ENCODE assay signal across 11 mouse cellular contexts in the genomic region with DNA sequence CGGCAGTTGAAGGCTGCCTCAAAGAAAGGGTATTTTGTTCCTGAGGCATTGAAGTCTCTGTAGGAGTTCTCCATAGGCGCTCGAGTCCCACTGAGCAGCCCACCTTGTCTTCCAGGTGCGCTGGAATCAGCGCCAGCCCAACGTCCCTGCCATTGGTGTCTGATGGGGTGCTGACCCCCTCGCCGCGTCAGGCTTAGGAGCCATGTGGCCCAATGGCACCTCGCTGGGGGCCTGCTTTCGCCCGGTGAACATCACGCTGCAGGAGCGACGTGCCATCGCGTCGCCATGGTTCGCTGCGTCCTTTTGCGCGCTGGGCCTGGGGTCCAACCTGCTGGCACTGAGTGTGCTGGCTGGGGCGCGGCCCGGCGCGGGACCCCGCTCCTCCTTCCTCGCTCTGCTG. TPM values are rescaled to one million over a fixed set of nuclear protein-coding genes. Genes with fewer than 3 reads are reported as not detected.
DNase-seq lines count a peak whose midpoint lies in the region; ATAC-seq and TF ChIP-seq lines count a peak whose summit lies in the region.
"Had no signal": no experiment of that assay in that cellular context is flagged by ENCODE, and none has a peak within 500 bp of the region (broad histone marks: within the 10 kb centered on the region; RNA-seq: fewer than 3 reads in every experiment).

No protein-coding gene starts in this region.

- 0 out of 2 replicates have a peak overlapping the region, but pooled peaks have one; percentile 8 for H3K4me2 ChIP-seq in hindbrain, embryonic 11.5 days (replicated peaks; ENCODE audit: low read depth, low read length)
- H3K4me2 ChIP-seq in hindbrain, embryonic 14.5 days (replicated peaks): no peak overlapping the region

- no peak overlapping the region for H3K9ac ChIP-seq in hindbrain, embryonic 11.5 days (ENCODE audit: low read depth, low read length)
- no peak overlapping the region; the same call in 1 of the 2 replicates for H3K9ac ChIP-seq in hindbrain, embryonic 14.5 days

- no peak overlapping the region for H3K4me3 ChIP-seq in hindbrain, embryonic 11.5 days (ENCODE audit: low read depth, low read length)
- no peak overlapping the region for H3K4me3 ChIP-seq in hindbrain, embryonic 14.5 days (replicated peaks; ENCODE audit: low read length)
- H3K4me3 ChIP-seq in E14TG2a.4 (replicated peaks; ENCODE audit: low read length): peak overlapping the region; percentile 76
- H3K4me3 ChIP-seq in embryonic facial prominence, embryonic 10.5 days: peak overlapping the region; percentile 45
- peak overlapping the region; percentile 32 for H3K4me3 ChIP-seq in limb, embryonic 10.5 days

- no peak for ATAC-seq in hindbrain, embryonic 11.5 days (ENCODE audit: low FRiP score)
- no peak for ATAC-seq in hindbrain, embryonic 14.5 days (ENCODE audit: low FRiP score)
- ATAC-seq in megakaryocyte, adult 5-6 weeks (ENCODE audit: poor library complexity, severe bottlenecking): no peak

- H3K27me3 ChIP-seq in hindbrain, embryonic 11.5 days (ENCODE audit: control insufficient read depth, insufficient read depth, low read length): peaks cover 17% of the 10 kb centered on the region
- H3K27me3 ChIP-seq in hindbrain, embryonic 14.5 days (ENCODE audit: control insufficient read depth, insufficient read depth, low read length): peaks cover 18% of the 10 kb centered on the region
- peaks cover 52% of the 10 kb centered on the region for H3K27me3 ChIP-seq in E14TG2a.4 (ENCODE audit: insufficient read depth, low read length)
- H3K27me3 ChIP-seq in embryonic facial prominence, embryonic 10.5 days (replicated peaks; ENCODE audit: low read depth, poor library complexity, severe bottlenecking): peaks cover 73% of the 10 kb centered on the region
- H3K27me3 ChIP-seq in limb, embryonic 10.5 days (ENCODE audit: low read depth, poor library complexity, severe bottlenecking): peaks cover 33% of the 10 kb centered on the region

- H3K4me1 ChIP-seq in hindbrain, embryonic 11.5 days (replicated peaks; ENCODE audit: control insufficient read depth, insufficient read depth, low read length): no peaks in the 10 kb centered on the region; the same call in 1 of the 2 replicates
- H3K4me1 ChIP-seq in hindbrain, embryonic 14.5 days (replicated peaks; ENCODE audit: control insufficient read depth, insufficient read depth, low read length): no peaks in the 10 kb centered on the region
- peaks cover 73% of the 10 kb centered on the region for H3K4me1 ChIP-seq in E14TG2a.4 (replicated peaks; ENCODE audit: low read depth, low read length)
- H3K4me1 ChIP-seq in embryonic facial prominence, embryonic 10.5 days: peaks cover 57% of the 10 kb centered on the region
- peaks cover 63% of the 10 kb centered on the region for H3K4me1 ChIP-seq in limb, embryonic 10.5 days

- no peak for TF ChIP-seq CTCF in E14TG2a.4 (conservative IDR thresholded peaks at IDR 0.05; ENCODE audit: low read length)

- 14% methylated on average over 29 of the region's 29 CpGs for WGBS in hindbrain, embryonic 11.5 days
- WGBS in hindbrain, embryonic 14.5 days: 9% methylated on average over 29 of the region's 29 CpGs
- WGBS in embryonic facial prominence, embryonic 10.5 days: 14% methylated on average over 29 of the region's 29 CpGs
- 15% methylated on average over 29 of the region's 29 CpGs for WGBS in limb, embryonic 10.5 days

- DNase-seq in hindbrain, embryonic 11.5 days (ENCODE audit: low spot score): no peak
- DNase-seq in hindbrain, embryonic 14.5 days (ENCODE audit: low spot score): no peak
- no peak for DNase-seq in embryonic facial prominence, embryonic 10.5 days (ENCODE audit: low spot score)
- no peak for DNase-seq in limb, embryonic 10.5 days (ENCODE audit: low spot score)
- DNase-seq in cerebellum, postnatal 4 days (ENCODE audit: low spot score in 2 of 2): no peak
- DNase-seq: kidney, adult 8-10 months had no signal

- no peaks in the 10 kb centered on the region for H3K36me3 ChIP-seq in hindbrain, embryonic 11.5 days (ENCODE audit: control insufficient read depth, insufficient read depth, low read length)
- peaks cover 8% of the 10 kb centered on the region; the same call in 1 of the 2 replicates for H3K36me3 ChIP-seq in hindbrain, embryonic 14.5 days (replicated peaks; ENCODE audit: control insufficient read depth, insufficient read depth)
- peaks cover 8% of the 10 kb centered on the region for H3K36me3 ChIP-seq in E14TG2a.4 (ENCODE audit: insufficient read depth, low read length)
- H3K36me3 ChIP-seq in embryonic facial prominence, embryonic 10.5 days (replicated peaks): peaks cover 17% of the 10 kb centered on the region
- H3K36me3 ChIP-seq in limb, embryonic 10.5 days: peaks cover 24% of the 10 kb centered on the region

- no peak overlapping the region for H3K27ac ChIP-seq in hindbrain, embryonic 11.5 days (ENCODE audit: low read depth, low read length)
- no peak overlapping the region for H3K27ac ChIP-seq in hindbrain, embryonic 14.5 days
- H3K27ac ChIP-seq in embryonic facial prominence, embryonic 10.5 days (replicated peaks): peak overlapping the region; percentile 73
- H3K27ac ChIP-seq in limb, embryonic 10.5 days: peak overlapping the region; percentile 75
- H3K27ac ChIP-seq: macrophage had no signal

- no peaks in the 10 kb centered on the region for H3K9me3 ChIP-seq in hindbrain, embryonic 11.5 days (ENCODE audit: control insufficient read depth, low read length)
- no peaks in the 10 kb centered on the region for H3K9me3 ChIP-seq in hindbrain, embryonic 14.5 days (ENCODE audit: control insufficient read depth, low read length)
- H3K9me3 ChIP-seq in E14TG2a.4 (ENCODE audit: low read length): no peaks in the 10 kb centered on the region
- no peaks in the 10 kb centered on the region for H3K9me3 ChIP-seq in embryonic facial prominence, embryonic 10.5 days
- H3K9me3 ChIP-seq in limb, embryonic 10.5 days (replicated peaks): no peaks in the 10 kb centered on the region
- H3K9me3 ChIP-seq: G1E had no signal

RNA-seq across cellular contexts. Expression of a gene that starts 3.7 kb away (rescaled TPM):
- polyA plus RNA-seq in hindbrain, embryonic 11.5 days (2014; fragmentation: Nextera tagmentation; extraction: Ambion mirVana): 2.3 TPM in 2 replicates
- 4.3 and 5.4 TPM in 2 replicates for polyA plus RNA-seq in hindbrain, embryonic 14.5 days (2014; fragmentation: Nextera tagmentation; extraction: Ambion mirVana)
- polyA plus RNA-seq in embryonic facial prominence, embryonic 10.5 days (2016; fragmentation: Nextera tagmentation; extraction: Ambion mirVana): 3.1 and 3.6 TPM in 2 replicates
- polyA plus RNA-seq in limb, embryonic 10.5 days (2016; fragmentation: Nextera tagmentation; extraction: Ambion mirVana): 3.2 and 3.6 TPM in 2 replicates
- 0.34 and 0.85 TPM in 2 replicates for total RNA-seq in megakaryocyte, adult 5-6 weeks (2015)
- 0.07 and 0.28 TPM in 2 replicates for total RNA-seq in megakaryocyte, adult 5-6 weeks (2017)
- total RNA-seq: G1E had no signal
- polyA plus RNA-seq: G1E, macrophage had no signal

RNA-seq across cellular contexts. Expression of a gene that starts 10.8 kb away (rescaled TPM):
- polyA plus RNA-seq in hindbrain, embryonic 11.5 days (2014; fragmentation: Nextera tagmentation; extraction: Ambion mirVana): not detected in 2 replicates
- polyA plus RNA-seq in hindbrain, embryonic 14.5 days (2014; fragmentation: Nextera tagmentation; extraction: Ambion mirVana): not detected in 2 replicates
- not detected in 2 replicates for polyA plus RNA-seq in embryonic facial prominence, embryonic 10.5 days (2016; fragmentation: Nextera tagmentation; extraction: Ambion mirVana)
- 0.09 TPM in 1 of 2 replicates, not detected in the other for polyA plus RNA-seq in limb, embryonic 10.5 days (2016; fragmentation: Nextera tagmentation; extraction: Ambion mirVana)
- not detected in 2 replicates for total RNA-seq in megakaryocyte, adult 5-6 weeks (2015)
- total RNA-seq in megakaryocyte, adult 5-6 weeks (2017): not detected in 2 replicates
- total RNA-seq: neutrophil, adult 5-6 weeks had no signal
- polyA plus RNA-seq: G1E, macrophage had no signal

RNA-seq across cellular contexts. Expression of a gene that starts 11.4 kb away (rescaled TPM):
- 26.0 and 28.9 TPM in 2 replicates for polyA plus RNA-seq in hindbrain, embryonic 11.5 days (2014; fragmentation: Nextera tagmentation; extraction: Ambion mirVana)
- 18.7 and 20.6 TPM in 2 replicates for polyA plus RNA-seq in hindbrain, embryonic 14.5 days (2014; fragmentation: Nextera tagmentation; extraction: Ambion mirVana)
- polyA plus RNA-seq in embryonic facial prominence, embryonic 10.5 days (2016; fragmentation: Nextera tagmentation; extraction: Ambion mirVana): 52.3 and 54.3 TPM in 2 replicates
- 62.5 and 67.7 TPM in 2 replicates for polyA plus RNA-seq in limb, embryonic 10.5 days (2016; fragmentation: Nextera tagmentation; extraction: Ambion mirVana)
- 4.5 and 7.4 TPM in 2 replicates for total RNA-seq in megakaryocyte, adult 5-6 weeks (2015)
- 16.2 and 20.6 TPM in 2 replicates for total RNA-seq in megakaryocyte, adult 5-6 weeks (2017)

RNA-seq across cellular contexts. Expression of a gene that starts 18.0 kb away (rescaled TPM):
- polyA plus RNA-seq in hindbrain, embryonic 11.5 days (2014; fragmentation: Nextera tagmentation; extraction: Ambion mirVana): 90.2 and 100 TPM in 2 replicates
- polyA plus RNA-seq in hindbrain, embryonic 14.5 days (2014; fragmentation: Nextera tagmentation; extraction: Ambion mirVana): 29.0 and 34.0 TPM in 2 replicates
- 114 and 122 TPM in 2 replicates for polyA plus RNA-seq in embryonic facial prominence, embryonic 10.5 days (2016; fragmentation: Nextera tagmentation; extraction: Ambion mirVana)
- 99.6 and 114 TPM in 2 replicates for polyA plus RNA-seq in limb, embryonic 10.5 days (2016; fragmentation: Nextera tagmentation; extraction: Ambion mirVana)
- total RNA-seq in megakaryocyte, adult 5-6 weeks (2015): 27.4 and 33.0 TPM in 2 replicates
- 18.1 and 24.5 TPM in 2 replicates for total RNA-seq in megakaryocyte, adult 5-6 weeks (2017)

RNA-seq across cellular contexts. Expression of a gene that starts 25.0 kb away (rescaled TPM):
- polyA plus RNA-seq in hindbrain, embryonic 11.5 days (2014; fragmentation: Nextera tagmentation; extraction: Ambion mirVana): 3.9 and 4.6 TPM in 2 replicates
- polyA plus RNA-seq in hindbrain, embryonic 14.5 days (2014; fragmentation: Nextera tagmentation; extraction: Ambion mirVana): 7.8 and 10.0 TPM in 2 replicates
- polyA plus RNA-seq in embryonic facial prominence, embryonic 10.5 days (2016; fragmentation: Nextera tagmentation; extraction: Ambion mirVana): 7.8 and 8.3 TPM in 2 replicates
- 7.6 and 8.8 TPM in 2 replicates for polyA plus RNA-seq in limb, embryonic 10.5 days (2016; fragmentation: Nextera tagmentation; extraction: Ambion mirVana)
- 4.1 and 4.6 TPM in 2 replicates for total RNA-seq in megakaryocyte, adult 5-6 weeks (2015)
- 7.4 TPM in 2 replicates for total RNA-seq in megakaryocyte, adult 5-6 weeks (2017)

Comparison
In these comparisons a context has a peak if more than half of its experiments do, and no peak if none do; other contexts are left out.
1. H3K27ac ChIP-seq: peak in embryonic facial prominence, embryonic 10.5 days (single experiment) and limb, embryonic 10.5 days (single experiment); none in hindbrain, embryonic 11.5 days (single experiment) and hindbrain, embryonic 14.5 days (single experiment).
2. H3K4me3 ChIP-seq: peak in E14TG2a.4 (single experiment), embryonic facial prominence, embryonic 10.5 days (single experiment) and limb, embryonic 10.5 days (single experiment); none in hindbrain, embryonic 11.5 days (single experiment) and hindbrain, embryonic 14.5 days (single experiment).